Mouse (Mus musculus) liver, embryonic 16.5 days (tissue): ENCODE data around the gene Scrn2. TPM values are rescaled to one million over a fixed set of nuclear protein-coding genes. Genes with fewer than 3 reads are reported as not detected.

Experiments
- ATAC-seq: fragments of 200-750 bp; cut with Nextera tagmentation; 2 replicates; pipeline ENCODE4 v1.8.0; 2017; ENCODE audit warnings: low read depth, mild to moderate bottlenecking, moderate number of reproducible peaks, moderate library complexity
- H3K27ac ChIP-seq: fragments of 300-500 bp; sonication (generic); 2 replicates; pipeline ENCODE4 v1.5.1; 2014; ENCODE audit warnings: mild to moderate bottlenecking, low read length
- H3K27me3 ChIP-seq: fragments of 300-500 bp; sonication (generic); 2 replicates; pipeline ENCODE4 v1.6.1; 2014; ENCODE audit warnings: low read depth, low read length, mixed read lengths; ENCODE audit not compliant: control insufficient read depth, insufficient read depth
- H3K36me3 ChIP-seq: fragments of 300-500 bp; sonication (generic); 2 replicates; pipeline ENCODE4 v1.6.1; 2014; ENCODE audit warnings: mild to moderate bottlenecking; ENCODE audit not compliant: control insufficient read depth, insufficient read depth
- H3K4me1 ChIP-seq: fragments of 300-500 bp; sonication (generic); 2 replicates; pipeline ENCODE4 v1.6.1; 2014; ENCODE audit warnings: low read depth, low read length, mixed read lengths; ENCODE audit not compliant: control insufficient read depth
- H3K4me2 ChIP-seq: fragments of 300-500 bp; sonication (generic); 2 replicates; pipeline ENCODE4 v1.6.1; 2014; ENCODE audit warnings: low read depth, low read length, mixed read lengths
- H3K4me3 ChIP-seq: fragments of 300-500 bp; sonication (generic); 2 replicates; pipeline ENCODE4 v1.5.1; 2014; ENCODE audit warnings: low read depth, mild to moderate bottlenecking, low read length
- H3K9ac ChIP-seq: fragments of 300-500 bp; sonication (generic); 2 replicates; pipeline ENCODE4 v1.6.1; 2014; ENCODE audit warnings: low read depth, low read length
- H3K9me3 ChIP-seq: fragments of 300-500 bp; sonication (generic); replicated peaks from 2 replicates; pipeline ENCODE4 v1.6.1; 2016; ENCODE audit warnings: low read length; ENCODE audit not compliant: control insufficient read depth
- WGBS: fragments of 180-500 bp; shearing (Covaris S2); extraction: QIAGEN DNeasy Blood & Tissue Kit; methylation state at CpG from one replicate; pipeline ENCODE4 v1.1.7; 2014; ENCODE audit not compliant: insufficient replicate concordance; 5-methylcytosine and 5-hydroxymethylcytosine counted together
- polyA plus RNA-seq: library from polyadenylated mRNA; unstranded; fragments of >200 nt; fragmentation: Nextera tagmentation; extraction: Ambion mirVana; gene quantifications from 2 replicates; pipeline ENCODE4 v1.2.1, GENCODE M21; 2015

Gene Scrn2
- polyA plus RNA-seq, 1 experiment from 2014 or later = 12.2 TPM

- Histone ChIP-seq H3K4me1 (peaks cover 25% of the 10 kb centered on the region), H3K27me3 (peaks cover 41% of the 10 kb centered on the region), H3K9me3 (no peaks in the 10 kb centered on the region), H3K36me3 (no peaks in the 10 kb centered on the region), H3K4me3 (peak overlapping the region; percentile 25), H3K4me2 (peak overlapping the region; percentile 64), H3K27ac (no peak overlapping the region), H3K9ac (no peak overlapping the region)
- 9% methylated on average over 17 of the region's 17 CpGs for WGBS
- peak; percentile 35; the same call in 1 of the 2 replicates for ATAC-seq
These were observed 3.9 kb upstream of the Scrn2 start for GRCm38 (mm10) chr11:97025721-97026344.

- Histone ChIP-seq H3K4me3 (peak overlapping the region; percentile 68), H3K9me3 (no peaks in the 10 kb centered on the region), H3K4me2 (peak overlapping the region; percentile 78), H3K9ac (peak overlapping the region; percentile 69), H3K27me3 (no peaks in the 10 kb centered on the region), H3K4me1 (peaks cover 18% of the 10 kb centered on the region), H3K27ac (peak overlapping the region; percentile 27; the same call in 1 of the 2 replicates), H3K36me3 (no peaks in the 10 kb centered on the region)
- 21% methylated on average over 15 of the region's 15 CpGs for WGBS
- ATAC-seq = no peak
These were observed 688 bp downstream of the Scrn2 start for GRCm38 (mm10) chr11:97030426-97030825.

- H3K36me3 ChIP-seq = no peaks in the 10 kb centered on the region
- no peak for ATAC-seq
- WGBS = 80% methylated on average over 12 of the region's 12 CpGs
- H3K4me3 ChIP-seq = no peak overlapping the region
- no peak overlapping the region for H3K27ac ChIP-seq
- H3K9ac ChIP-seq = no peak overlapping the region
- H3K4me1 ChIP-seq = peaks cover 13% of the 10 kb centered on the region
- H3K9me3 ChIP-seq = no peaks in the 10 kb centered on the region
- no peak overlapping the region for H3K4me2 ChIP-seq
- H3K27me3 ChIP-seq = no peaks in the 10 kb centered on the region
These were observed 2.2 kb downstream of the Scrn2 start for GRCm38 (mm10) chr11:97031977-97032376.

- H3K4me1 ChIP-seq = peaks cover 13% of the 10 kb centered on the region
- 76% methylated on average over 4 of the region's 4 CpGs for WGBS
- no peak overlapping the region for H3K27ac ChIP-seq
- no peaks in the 10 kb centered on the region for H3K36me3 ChIP-seq
- no peak overlapping the region for H3K4me2 ChIP-seq
- ATAC-seq = no peak
- no peaks in the 10 kb centered on the region for H3K27me3 ChIP-seq
- no peaks in the 10 kb centered on the region for H3K9me3 ChIP-seq
- H3K9ac ChIP-seq = no peak overlapping the region
- H3K4me3 ChIP-seq = no peak overlapping the region
These were observed 2.8 kb downstream of the Scrn2 start for GRCm38 (mm10) chr11:97032499-97032898.

- peaks cover 13% of the 10 kb centered on the region for H3K4me1 ChIP-seq
- 66% methylated on average over 4 of the region's 4 CpGs for WGBS
- H3K9ac ChIP-seq = no peak overlapping the region
- no peak overlapping the region for H3K4me3 ChIP-seq
- no peak overlapping the region for H3K4me2 ChIP-seq
- H3K27me3 ChIP-seq = no peaks in the 10 kb centered on the region
- no peaks in the 10 kb centered on the region for H3K9me3 ChIP-seq
- ATAC-seq = no peak
- H3K27ac ChIP-seq = no peak overlapping the region
- no peaks in the 10 kb centered on the region for H3K36me3 ChIP-seq
These were observed 4.0 kb downstream of the Scrn2 start for GRCm38 (mm10) chr11:97033781-97034180.

GRCm38 (mm10) chr11:97036141-97036540 lies 6.4 kb downstream of the Scrn2 start:
- no peaks in the 10 kb centered on the region for H3K9me3 ChIP-seq
- no peak overlapping the region for H3K27ac ChIP-seq
- ATAC-seq = no peak
- H3K4me2 ChIP-seq = no peak overlapping the region
- H3K9ac ChIP-seq = no peak overlapping the region
- H3K27me3 ChIP-seq = no peaks in the 10 kb centered on the region
- WGBS = 72% methylated on average over 5 of the region's 5 CpGs
- peaks cover 6% of the 10 kb centered on the region for H3K4me1 ChIP-seq
- no peak overlapping the region for H3K4me3 ChIP-seq
- no peaks in the 10 kb centered on the region for H3K36me3 ChIP-seq

GRCm38 (mm10) chr11:97038881-97039280 lies 9.1 kb downstream of the Scrn2 start:
- H3K4me1 ChIP-seq = peaks cover 12% of the 10 kb centered on the region
- H3K9ac ChIP-seq = no peak overlapping the region
- WGBS = 55% methylated on average over 7 of the region's 7 CpGs
- no peak overlapping the region for H3K27ac ChIP-seq
- no peaks in the 10 kb centered on the region for H3K9me3 ChIP-seq
- H3K36me3 ChIP-seq = no peaks in the 10 kb centered on the region
- H3K4me3 ChIP-seq = no peak overlapping the region
- H3K27me3 ChIP-seq = no peaks in the 10 kb centered on the region
- H3K4me2 ChIP-seq = no peak overlapping the region
- no peak for ATAC-seq

- Histone ChIP-seq H3K36me3 (no peaks in the 10 kb centered on the region; the same call in 1 of the 2 replicates), H3K9ac (peak overlapping the region; percentile 38; the same call in 1 of the 2 replicates), H3K4me2 (peak overlapping the region; percentile 77), H3K9me3 (no peaks in the 10 kb centered on the region), H3K4me3 (peak overlapping the region; percentile 79), H3K27ac (peak overlapping the region; percentile 3; the same call in 1 of the 2 replicates), H3K4me1 (peaks cover 12% of the 10 kb centered on the region), H3K27me3 (no peaks in the 10 kb centered on the region)
- 28% methylated on average over 12 of the region's 12 CpGs for WGBS
- ATAC-seq = no peak
These were observed 10.7 kb downstream of the Scrn2 start for GRCm38 (mm10) chr11:97040301-97041021.
